Mouse (Mus musculus) small intestine, adult 2 months (tissue): ENCODE measurements at regions not wholly inside any gene's neighbourhood (a gene's known extent, or its start where the extent isn't known, plus 50 kb on each side); places are given as distances from the start of the nearest gene placed in this dataset.

Source experiments
- CTCF ChIP-seq: fragments of 200-500 bp; IDR thresholded peaks from 2 replicates; pipeline ENCODE4 v1.5.1; 2012; ENCODE audit warnings: low read depth, mild to moderate bottlenecking, control low read depth, inconsistent platforms, low read length, moderate library complexity, mixed read lengths; ENCODE audit not compliant: insufficient replicate concordance, insufficient read length; ENCODE audit errors: extremely low read depth
- POLR2A ChIP-seq: fragments of 200-500 bp; IDR thresholded peaks from 2 replicates; pipeline ENCODE4 v1.6.1; 2012; ENCODE audit warnings: low read depth, mild to moderate bottlenecking, control low read depth, inconsistent platforms, low read length, moderate library complexity

DNA sequence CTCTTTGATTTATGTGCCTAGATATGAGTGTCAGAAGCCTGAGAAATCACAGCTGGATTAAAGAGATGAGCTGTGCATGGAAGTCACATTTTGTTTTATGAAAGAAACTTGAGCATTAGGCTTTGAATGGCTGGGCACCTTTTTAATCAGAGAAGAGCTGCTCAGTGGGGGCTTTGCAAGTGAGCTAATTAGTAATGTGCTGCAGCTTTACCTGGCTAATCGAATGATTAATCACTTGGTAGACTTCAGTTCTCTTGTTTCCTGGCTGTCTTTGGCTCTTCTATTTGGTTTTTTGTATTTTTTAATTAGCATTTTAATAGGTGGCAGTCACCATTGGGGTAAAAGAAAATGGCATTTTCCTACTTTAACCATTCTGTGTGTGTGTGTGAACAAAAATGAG lies 278.2 kb upstream of the Gm10192 start:
- TF ChIP-seq CTCF: no peak
- no peak for TF ChIP-seq POLR2A
